Mouse (Mus musculus) neural tube, embryonic 10.5 days (tissue): ENCODE measurements around the gene Polr1c.

Experiments used
- DNase-seq: peaks from one replicate; pipeline ENCODE4 v3.0.0-alpha.2; 2017; ENCODE audit warnings: low spot score; ENCODE audit errors: extremely low spot score

The Polr1c gene

DNA sequence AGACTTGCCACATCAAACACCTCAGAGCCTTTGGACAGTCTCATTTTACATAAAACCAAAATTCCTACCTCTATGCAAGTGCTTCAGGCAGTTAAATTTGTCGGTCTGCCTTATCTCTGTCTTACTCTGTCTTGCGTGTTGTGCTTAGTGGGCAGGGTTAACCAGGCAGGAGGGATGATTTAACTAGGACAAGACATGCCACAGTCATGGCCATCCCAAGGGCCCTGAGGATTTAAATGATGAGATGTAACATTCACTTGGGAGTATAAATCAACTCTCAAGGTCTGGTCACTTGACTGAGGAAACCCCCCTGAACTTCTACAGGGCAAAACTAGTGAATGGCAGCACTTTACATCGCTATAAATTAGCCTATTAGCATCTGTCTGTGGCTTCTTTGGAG, 26.3 kb downstream of the Polr1c start:
- no peak for DNase-seq

DNA sequence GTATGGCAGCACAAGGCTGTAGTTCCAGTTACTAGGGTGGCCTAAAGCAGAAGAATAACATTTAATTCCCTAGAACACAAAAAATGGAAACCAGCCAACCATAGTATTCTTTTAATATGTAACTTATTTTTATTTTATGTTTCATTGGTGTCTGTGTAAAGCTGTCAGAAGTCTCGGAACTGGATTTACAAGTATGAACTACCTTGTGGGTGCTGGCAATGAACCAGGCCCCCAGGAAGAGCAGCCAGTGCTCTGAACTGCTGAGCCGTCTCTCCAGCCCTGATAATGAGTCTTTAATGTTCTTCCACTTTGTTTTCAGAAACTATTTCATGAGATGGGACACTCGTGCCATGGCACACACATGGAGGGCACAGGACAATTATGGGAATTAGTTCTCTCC, 37.3 kb downstream of the Polr1c start:
- no peak for DNase-seq

DNA sequence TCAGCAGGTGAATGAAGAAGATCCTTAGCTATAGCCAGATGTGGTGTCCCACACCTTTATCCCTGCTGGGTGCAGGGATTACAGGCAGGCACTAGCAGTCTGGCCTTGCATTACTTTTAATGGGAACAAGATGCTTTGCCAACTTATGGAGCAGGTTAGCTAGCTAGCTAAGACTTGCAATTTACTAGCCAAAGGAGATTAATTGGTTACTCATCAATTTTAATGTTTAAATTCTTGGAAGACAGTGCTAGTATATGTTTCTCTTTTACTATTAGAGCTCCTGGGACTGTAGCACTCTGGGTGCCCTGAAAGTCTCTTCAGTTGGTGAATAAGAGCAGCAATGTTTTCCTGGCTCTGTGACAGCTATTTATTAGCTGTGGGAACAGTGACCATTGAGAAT, 41.2 kb downstream of the Polr1c start:
- no peak for DNase-seq

DNA sequence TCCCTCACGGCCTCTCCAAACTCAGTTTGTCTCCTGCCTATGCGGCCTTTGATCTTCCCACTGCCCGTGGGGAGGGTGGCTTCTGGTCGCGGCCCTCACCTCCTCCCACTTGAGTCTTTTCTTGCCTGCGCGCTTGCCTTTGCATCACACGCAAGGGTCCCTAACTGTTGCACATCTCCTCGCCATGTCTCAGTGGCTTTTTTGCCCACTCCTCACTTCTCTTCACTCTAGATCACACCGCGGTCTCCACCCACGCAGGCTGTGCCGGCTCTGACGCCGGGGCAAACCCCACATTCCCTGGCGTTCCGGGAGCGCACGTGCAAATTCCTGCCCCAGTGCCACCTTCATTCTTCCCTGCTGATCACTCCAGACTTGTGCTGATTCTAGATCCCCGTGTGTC, 44.8 kb downstream of the Polr1c start:
- DNase-seq = no peak

DNA sequence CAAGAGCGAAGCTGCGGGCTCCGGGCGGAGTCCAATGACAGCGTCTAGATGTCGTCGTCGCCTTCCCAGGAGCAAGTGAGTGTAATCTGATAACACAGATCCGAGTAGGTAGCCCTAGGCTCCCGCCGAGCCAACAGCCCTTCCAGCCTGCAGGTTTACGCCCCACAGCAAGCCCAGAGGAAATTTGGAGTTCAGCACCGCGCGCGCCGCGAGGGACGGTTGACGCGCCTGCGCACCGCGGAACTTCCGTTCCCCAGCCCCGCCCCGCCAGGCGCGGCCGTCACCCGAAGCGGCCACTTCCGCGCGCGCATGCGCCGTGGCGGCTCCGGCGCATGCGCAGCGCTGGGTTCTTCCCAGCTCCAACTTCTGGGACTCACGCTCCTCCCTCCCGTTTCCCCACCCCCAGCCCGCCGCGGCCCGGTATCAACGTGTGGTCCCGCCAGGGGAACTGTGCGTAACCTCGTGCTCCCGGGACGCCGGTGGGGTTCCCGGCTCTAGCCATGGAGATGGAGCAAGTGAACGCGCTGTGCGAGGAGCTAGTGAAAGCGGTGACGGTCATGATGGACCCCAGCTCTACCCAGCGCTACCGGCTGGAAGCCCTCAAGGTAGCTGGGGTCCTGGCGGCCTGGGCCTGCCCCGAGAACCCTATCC, 45.3 kb downstream of the Polr1c start, which contains the start of the genes Polh and Xpo5:
Polh (minus strand) TSS at position 225 of the 651 bp plus-strand sequence.
Xpo5 (plus strand) TSS at position 362 of the 651 bp plus-strand sequence.
- DNase-seq = peak; percentile 95

DNA sequence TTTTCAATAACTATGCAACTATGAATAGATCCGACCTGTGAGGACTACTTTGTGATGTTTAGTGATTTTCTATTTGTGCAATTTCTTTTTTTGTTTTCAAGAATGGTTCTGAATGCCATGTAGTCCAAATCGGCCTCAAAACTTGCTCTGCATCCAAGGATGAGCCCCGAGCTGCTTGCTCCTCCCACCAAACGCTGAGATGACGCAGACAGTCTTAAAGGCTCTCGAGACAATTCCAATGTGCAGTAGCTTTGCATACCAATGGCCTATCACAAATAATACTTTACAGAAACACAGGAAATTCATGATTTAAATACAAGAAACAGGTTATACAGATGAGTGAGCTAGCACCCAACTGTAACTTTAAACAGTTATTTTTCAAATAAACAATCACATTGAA, 46.7 kb downstream of the Polr1c start:
- no peak for DNase-seq
